Mouse (Mus musculus) bone marrow macrophage, adult 2 months (primary cell): ENCODE results near the gene Fbxo34.

Experiments
- CTCF ChIP-seq: IDR thresholded peaks from 2 replicates; pipeline ENCODE4 v1.5.1; 2012; ENCODE audit warnings: low read depth, mild to moderate bottlenecking, low read length, moderate library complexity
- POLR2A ChIP-seq: IDR thresholded peaks from 2 replicates; pipeline ENCODE4 v1.6.1; 2012; ENCODE audit warnings: mild to moderate bottlenecking, low read depth, low read length, borderline replicate concordance

- no peak for TF ChIP-seq CTCF
- no peak for TF ChIP-seq POLR2A
Observed at GRCm38 (mm10) chr14:47554236-47554635, 104.0 kb downstream of the Fbxo34 start.
